Mouse (Mus musculus): ENCODE results near the gene Dhh. TPM values are rescaled to one million over a fixed set of nuclear protein-coding genes. Genes with fewer than 3 reads are reported as not detected.

Dhh gene
- total RNA-seq, 2 experiments from 2014 or later, result 0.75 to 1.5 TPM

GRCm38 (mm10) chr15:98871916-98872888 is 26.1 kb downstream of the Dhh start:
- DNase-seq (ENCODE audit: low spot score), result peak; percentile 93

- no peak for DNase-seq (ENCODE audit: low spot score)
Observed at GRCm38 (mm10) chr15:98871070-98871915, 27.0 kb downstream of the Dhh start, which contains the start of gene Kmt2d. Gene Kmt2d, minus strand, starts transcription at chr15:98871204.

- peak; percentile 48 for DNase-seq (ENCODE audit: low spot score)
Observed at GRCm38 (mm10) chr15:98870179-98871069, 27.9 kb downstream of the Dhh start.

- DNase-seq (ENCODE audit: low spot score), result no peak
Observed at GRCm38 (mm10) chr15:98869342-98870178, 28.8 kb downstream of the Dhh start.

GRCm38 (mm10) chr15:98868346-98869063 is 29.8 kb downstream of the Dhh start:
- no peak for DNase-seq (ENCODE audit: low spot score)

GRCm38 (mm10) chr15:98867321-98867720 is 31.0 kb downstream of the Dhh start:
- peak; percentile 69 for DNase-seq (ENCODE audit: low spot score)

- no peak for DNase-seq (ENCODE audit: low spot score)
Observed at GRCm38 (mm10) chr15:98866501-98866900, 31.8 kb downstream of the Dhh start.

- DNase-seq (ENCODE audit: low spot score), result no peak
Observed at GRCm38 (mm10) chr15:98865771-98866170, 32.6 kb downstream of the Dhh start.

- DNase-seq (ENCODE audit: low spot score), result no peak
Observed at GRCm38 (mm10) chr15:98864951-98865350, 33.4 kb downstream of the Dhh start.

GRCm38 (mm10) chr15:98863451-98863958 is 34.8 kb downstream of the Dhh start:
- no peak for DNase-seq (ENCODE audit: low spot score)

- DNase-seq (ENCODE audit: low spot score), result no peak
Observed at GRCm38 (mm10) chr15:98861701-98862410, 36.5 kb downstream of the Dhh start.

GRCm38 (mm10) chr15:98860921-98861320 is 37.4 kb downstream of the Dhh start:
- DNase-seq (ENCODE audit: low spot score), result no peak

- no peak for DNase-seq (ENCODE audit: low spot score)
Observed at GRCm38 (mm10) chr15:98859319-98860043, 38.9 kb downstream of the Dhh start.

- no peak for DNase-seq (ENCODE audit: low spot score)
Observed at GRCm38 (mm10) chr15:98854214-98854613, 44.1 kb downstream of the Dhh start.

GRCm38 (mm10) chr15:98853161-98853937 is 45.0 kb downstream of the Dhh start:
- no peak for DNase-seq (ENCODE audit: low spot score)

- DNase-seq (ENCODE audit: low spot score), result no peak
Observed at GRCm38 (mm10) chr15:98852733-98853132, 45.6 kb downstream of the Dhh start.

GRCm38 (mm10) chr15:98852071-98852470 is 46.3 kb downstream of the Dhh start:
- DNase-seq (ENCODE audit: low spot score), result no peak
